Mouse (Mus musculus) CH12.LX (cell line): ENCODE measurements around the gene Inpp5a.

Experiments used
- CHD1 ChIP-seq: IDR thresholded peaks from 2 replicates; pipeline ENCODE4 v1.6.1; 2012; ENCODE audit warnings: low read depth, low read length, improper control_type of control experiment, inconsistent platforms
- CTCF ChIP-seq, 2 experiments: IDR thresholded peaks in 1 of 2; conservative IDR thresholded peaks in 1 of 2; 2 replicates each; pipeline ENCODE4 v1.5.1; 2011 to 2012; ENCODE audit warnings: low read depth in 2 of 2, low read length in 2 of 2, improper control_type of control experiment in 1 of 2, inconsistent platforms in 1 of 2, mild to moderate bottlenecking in 1 of 2, moderate library complexity in 1 of 2
- EP300 ChIP-seq: IDR thresholded peaks from 2 replicates; pipeline ENCODE4 v1.6.1; 2011; ENCODE audit warnings: low read length, improper control_type of control experiment
- KAT2A ChIP-seq: IDR thresholded peaks from 2 replicates; pipeline ENCODE4 v1.6.1; 2012; ENCODE audit warnings: low read length, improper control_type of control experiment, inconsistent platforms; ENCODE audit not compliant: insufficient replicate concordance
- MAFK ChIP-seq: IDR thresholded peaks from 2 replicates; pipeline ENCODE4 v1.6.1; 2011; ENCODE audit warnings: low read length, improper control_type of control experiment; ENCODE audit not compliant: insufficient replicate concordance
- MAX ChIP-seq: IDR thresholded peaks from 2 replicates; pipeline ENCODE4 v1.6.1; 2011; ENCODE audit warnings: low read length, improper control_type of control experiment
- NRF1 ChIP-seq: IDR thresholded peaks from 2 replicates; pipeline ENCODE4 v1.6.1; 2014; ENCODE audit warnings: low read depth, mild to moderate bottlenecking, inconsistent platforms, low read length, improper control_type of control experiment, moderate library complexity
- POLR2A ChIP-seq: IDR thresholded peaks from 2 replicates; pipeline ENCODE4 v1.6.1; 2011; ENCODE audit warnings: low read depth, mild to moderate bottlenecking, improper control_type of control experiment, low read length
- RAD21 ChIP-seq: IDR thresholded peaks from 2 replicates; pipeline ENCODE4 v1.6.1; 2011; ENCODE audit warnings: low read depth, mild to moderate bottlenecking, low read length, improper control_type of control experiment, moderate library complexity
- SMC3 ChIP-seq: IDR thresholded peaks from 2 replicates; pipeline ENCODE4 v1.6.1; 2011; ENCODE audit warnings: low read depth, low read length, improper control_type of control experiment
- TBP ChIP-seq: conservative IDR thresholded peaks from 2 replicates; pipeline ENCODE4 v1.6.1; 2011; ENCODE audit warnings: low read depth, low read length, improper control_type of control experiment
- ZC3H11A ChIP-seq: IDR thresholded peaks from 2 replicates; pipeline ENCODE4 v1.6.1; 2012; ENCODE audit warnings: low read depth, mild to moderate bottlenecking, inconsistent platforms, low read length, improper control_type of control experiment

DNA sequence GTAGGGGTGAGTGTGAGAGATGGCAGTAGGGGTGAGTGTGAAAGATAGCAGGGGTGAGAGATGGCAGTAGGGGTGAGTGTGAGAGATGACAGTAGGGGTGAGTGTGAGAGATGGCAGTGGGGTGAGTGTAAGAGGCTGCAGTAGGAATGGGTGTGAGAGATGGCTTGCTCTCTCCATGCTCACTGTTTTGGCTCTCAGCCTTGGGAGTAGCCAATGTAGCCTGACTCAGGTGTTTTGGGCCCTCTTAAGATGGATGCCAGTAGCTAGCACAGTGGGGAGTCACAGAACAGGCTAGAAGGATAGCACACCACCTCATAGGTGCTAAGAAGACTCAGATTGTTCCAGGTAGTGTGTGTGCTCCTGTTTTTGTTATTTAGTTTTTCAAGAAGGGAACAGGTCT is 46.8 kb downstream of the Inpp5a start:
- no peak for TF ChIP-seq ZC3H11A
- no peak for TF ChIP-seq NRF1
- TF ChIP-seq MAX, result no peak
- TF ChIP-seq CTCF (conservative IDR thresholded peaks at IDR 0.05 in 1 of 2, IDR thresholded peaks at IDR 0.05 in 1 of 2; ENCODE audit: low read depth in 2 of 2, low read length in 2 of 2), result no peak
- no peak for TF ChIP-seq POLR2A
- TF ChIP-seq CHD1, result no peak
- no peak for TF ChIP-seq MAFK
- TF ChIP-seq TBP, result no peak
- no peak for TF ChIP-seq RAD21
- no peak for TF ChIP-seq SMC3
- TF ChIP-seq EP300, result no peak
- TF ChIP-seq KAT2A, result no peak
